Mouse (Mus musculus): ENCODE data around the gene Slc9a3r2. TPM values are rescaled to one million over a fixed set of nuclear protein-coding genes. Genes with fewer than 3 reads are reported as not detected.
"Not testable (repeated sequence)": the region's sequence is repeated elsewhere in the genome, so short reads cannot be mapped to it uniquely, and the experiment has no call there.

The Slc9a3r2 gene
- polyA plus RNA-seq, 1 experiment = 30.0 TPM

GRCm38 (mm10) chr17:24669545-24670245, 19.6 kb upstream of the Slc9a3r2 start, which contains the start of gene Zfp598:
Zfp598 (plus strand) TSS chr17:24669687.
- peak; percentile 70 for DNase-seq (ENCODE audit: low read depth, low spot score)
- 1% methylated on average over 80 of the region's 80 CpGs for WGBS

GRCm38 (mm10) chr17:24669214-24669544, 19.1 kb upstream of the Slc9a3r2 start:
- 9% methylated on average over 15 of the region's 15 CpGs for whole genome bisulfite sequencing
- not testable (repeated sequence) for DNase-seq (ENCODE audit: low read depth, low spot score)

- WGBS = 9% methylated on average over 6 of the region's 6 CpGs
- peak; percentile 57 for DNase-seq (ENCODE audit: low read depth, low spot score)
These were observed 17.3 kb upstream of the Slc9a3r2 start for GRCm38 (mm10) chr17:24667416-24667815.

GRCm38 (mm10) chr17:24667011-24667410, 16.9 kb upstream of the Slc9a3r2 start:
- 45% methylated on average over 7 of the region's 7 CpGs for WGBS
- not testable (repeated sequence) for DNase-seq (ENCODE audit: low read depth, low spot score)

- 5% methylated on average over 47 of the region's 47 CpGs for WGBS
- DNase-seq (ENCODE audit: low read depth, low spot score) = no peak
These were observed 8.1 kb upstream of the Slc9a3r2 start, which contains the start of gene Npw for GRCm38 (mm10) chr17:24658017-24658758. Npw (minus strand) TSS chr17:24658457.

GRCm38 (mm10) chr17:24654969-24655368, 4.8 kb upstream of the Slc9a3r2 start:
- 65% methylated on average over 4 of the region's 4 CpGs for WGBS
- no peak for DNase-seq (ENCODE audit: low read depth, low spot score)

- no peak for DNase-seq (ENCODE audit: low read depth, low spot score)
- WGBS = 3% methylated on average over 19 of the region's 19 CpGs
These were observed 4.0 kb upstream of the Slc9a3r2 start for GRCm38 (mm10) chr17:24653967-24654710.

GRCm38 (mm10) chr17:24651835-24652234, 1.7 kb upstream of the Slc9a3r2 start:
- no peak for DNase-seq (ENCODE audit: low read depth, low spot score)
- 71% methylated on average over 3 of the region's 3 CpGs for whole genome bisulfite sequencing

GRCm38 (mm10) chr17:24650766-24651165, 639 bp upstream of the Slc9a3r2 start:
- no peak for DNase-seq (ENCODE audit: low read depth, low spot score)
- 56% methylated on average over 4 of the region's 4 CpGs for WGBS

- no peak for DNase-seq (ENCODE audit: low read depth, low spot score)
- 1% methylated on average over 35 of the region's 35 CpGs for WGBS
These were observed 502 bp downstream of the Slc9a3r2 start for GRCm38 (mm10) chr17:24649581-24650069.

GRCm38 (mm10) chr17:24648731-24649377, 1.3 kb downstream of the Slc9a3r2 start:
- no peak for DNase-seq (ENCODE audit: low read depth, low spot score)
- 75% methylated on average over 10 of the region's 10 CpGs for WGBS

- no peak for DNase-seq (ENCODE audit: low read depth, low spot score)
- 86% methylated on average over 11 of the region's 11 CpGs for WGBS
These were observed 2.6 kb downstream of the Slc9a3r2 start for GRCm38 (mm10) chr17:24647493-24647892.

- WGBS = 75% methylated on average over 4 of the region's 4 CpGs
- no peak for DNase-seq (ENCODE audit: low read depth, low spot score)
These were observed 3.7 kb downstream of the Slc9a3r2 start for GRCm38 (mm10) chr17:24646381-24646780.

GRCm38 (mm10) chr17:24645916-24646315, 4.2 kb downstream of the Slc9a3r2 start:
- DNase-seq (ENCODE audit: low read depth, low spot score) = no peak
- 88% methylated on average over 3 of the region's 3 CpGs for WGBS

GRCm38 (mm10) chr17:24644875-24645721, 5.0 kb downstream of the Slc9a3r2 start:
- 68% methylated on average over 9 of the region's 9 CpGs for WGBS
- DNase-seq (ENCODE audit: low read depth, low spot score) = no peak

GRCm38 (mm10) chr17:24644030-24644715, 6.0 kb downstream of the Slc9a3r2 start:
- no peak for DNase-seq (ENCODE audit: low read depth, low spot score)
- WGBS = 46% methylated on average over 7 of the region's 7 CpGs

GRCm38 (mm10) chr17:24642791-24643343, 7.3 kb downstream of the Slc9a3r2 start:
- no peak for DNase-seq (ENCODE audit: low read depth, low spot score)
- 77% methylated on average over 6 of the region's 6 CpGs for WGBS

GRCm38 (mm10) chr17:24641944-24642343, 8.2 kb downstream of the Slc9a3r2 start:
- WGBS = 92% methylated on average over 14 of the region's 14 CpGs
- DNase-seq (ENCODE audit: low read depth, low spot score) = no peak

Data from large intestine, adult 2 months (tissue).